Mouse (Mus musculus): Measurements from ENCODE around the gene Rybp.

Gene Rybp

GRCm38 (mm10) chr6:100187821-100188220, 99.5 kb downstream of the Rybp start:
- DNase-seq = no peak

- DNase-seq = no peak
Measured at GRCm38 (mm10) chr6:100186789-100187188, 100.5 kb downstream of the Rybp start.

- DNase-seq = no peak
Measured at GRCm38 (mm10) chr6:100185524-100185923, 101.8 kb downstream of the Rybp start.

DNA sequence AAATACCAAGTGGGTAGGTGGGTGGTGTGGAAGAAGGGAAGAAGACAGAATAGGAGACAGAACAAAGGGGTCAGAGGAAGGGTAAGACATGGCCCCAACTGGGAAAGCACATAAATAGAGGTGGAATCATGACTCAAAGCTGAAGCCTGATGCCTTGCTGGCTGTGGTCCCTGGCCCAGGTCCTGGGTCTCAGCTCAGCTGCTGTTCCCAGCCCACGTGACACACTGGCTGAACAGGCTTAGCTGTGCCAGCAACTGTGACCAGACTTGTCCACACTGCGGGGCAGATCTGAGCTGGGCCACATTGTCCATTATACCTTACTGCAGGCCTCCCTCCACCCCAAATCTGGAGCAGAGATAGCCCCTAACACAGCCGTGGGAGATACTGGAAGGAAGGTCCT, 103.9 kb downstream of the Rybp start:
- DNase-seq = no peak

- DNase-seq = no peak
Measured at GRCm38 (mm10) chr6:100180883-100181262, 106.4 kb downstream of the Rybp start.

DNA sequence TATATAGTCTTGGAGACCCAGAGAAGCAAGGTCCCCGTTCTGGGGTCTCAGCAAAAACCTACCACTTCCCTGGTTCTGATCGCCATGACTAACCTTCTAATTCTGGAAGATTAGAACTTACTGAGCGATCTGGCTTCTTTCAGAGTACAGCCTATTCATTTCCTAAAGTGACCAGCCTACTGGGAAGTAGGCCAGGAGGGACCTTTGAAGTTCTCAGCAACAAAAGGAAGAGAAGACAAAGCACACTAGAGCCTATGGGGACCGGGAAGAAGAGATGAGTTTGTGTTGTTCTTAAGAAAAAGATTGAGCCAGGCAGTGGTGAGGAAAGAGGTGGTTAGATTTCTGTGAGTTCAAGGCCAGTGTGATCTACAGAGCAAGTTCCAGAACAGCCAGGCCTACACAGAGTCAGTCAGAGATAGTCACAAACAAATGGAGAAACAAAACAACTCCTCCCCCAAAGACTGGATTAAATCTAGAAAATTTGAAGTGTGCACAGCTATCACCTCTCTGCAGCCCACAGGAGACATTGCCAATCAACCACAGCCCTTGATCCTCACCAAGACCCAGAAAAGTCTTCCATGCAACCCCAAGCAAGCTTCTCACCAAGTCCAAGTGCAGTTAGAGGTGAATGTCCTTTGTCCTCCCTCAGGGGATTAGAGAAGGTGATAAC, 106.9 kb downstream of the Rybp start:
- DNase-seq = no peak

- DNase-seq = no peak
Measured at GRCm38 (mm10) chr6:100178830-100179229, 108.5 kb downstream of the Rybp start.
